Mouse (Mus musculus): ENCODE data around the gene Catsper2. TPM values are rescaled to one million over a fixed set of nuclear protein-coding genes. Genes with fewer than 3 reads are reported as not detected.

Gene Catsper2
- total and polyA plus RNA-seq, 3 experiments: 3.4 to 4.2 (median 3.8) TPM

- intact Hi-C loops (cut with DNase I): no loop called here
- Histone ChIP-seq H3K4me3 (no peak within 1 kb of the TSS), H3K27me3 (ENCODE audit: control insufficient read depth, insufficient read depth, low read length) (no peaks in the 10 kb centered on the region), H3K79me2 (replicated peaks; ENCODE audit: control insufficient read depth, insufficient read depth, low read length) (peaks cover 4% of the 10 kb centered on the region), H3K27ac (peak within 1 kb of the TSS; percentile 60), H3K4me1 (ENCODE audit: control insufficient read depth, insufficient read depth, low read length) (peaks cover 6% of the 10 kb centered on the region), H3K36me3 (ENCODE audit: control insufficient read depth, insufficient read depth, low read length) (peaks cover 26% of the 10 kb centered on the region), H3K9ac (ENCODE audit: low read depth, low read length) (no peak within 1 kb of the TSS)
- WGBS: 31% methylated on average over 4 of the region's 4 CpGs
- no peak for DNase-seq
- no peak for TF ChIP-seq CTCF (IDR thresholded peaks at IDR 0.05)
- no peak for TF ChIP-seq POLR2A (IDR thresholded peaks at IDR 0.05; ENCODE audit: insufficient read depth, low read depth, low read length)
- no peak for TF ChIP-seq EP300 (IDR thresholded peaks at IDR 0.05; ENCODE audit: insufficient read depth, low read depth, low read length)
These were observed 39.4 kb upstream of the Catsper2 start, which contains the start of gene Hypk for GRCm38 (mm10) chr2:121452990-121453389. Gene Hypk (plus strand): TSS chr2:121453290.

GRCm38 (mm10) chr2:121452361-121452760, 38.8 kb upstream of the Catsper2 start:
- no peak for DNase-seq
- intact Hi-C loops (cut with DNase I): no loop called here
- Histone ChIP-seq H3K36me3 (ENCODE audit: control insufficient read depth, insufficient read depth, low read length) (peaks cover 21% of the 10 kb centered on the region), H3K9ac (ENCODE audit: low read depth, low read length) (no peak overlapping the region), H3K79me2 (replicated peaks; ENCODE audit: control insufficient read depth, insufficient read depth, low read length) (peaks cover 4% of the 10 kb centered on the region), H3K4me3 (no peak overlapping the region), H3K4me1 (ENCODE audit: control insufficient read depth, insufficient read depth, low read length) (peaks cover 6% of the 10 kb centered on the region), H3K27me3 (ENCODE audit: control insufficient read depth, insufficient read depth, low read length) (no peaks in the 10 kb centered on the region), H3K27ac (peak overlapping the region; percentile 60; the same call in 1 of the 2 replicates)
- TF ChIP-seq EP300 (IDR thresholded peaks at IDR 0.05; ENCODE audit: insufficient read depth, low read depth, low read length): no peak
- TF ChIP-seq POLR2A (IDR thresholded peaks at IDR 0.05; ENCODE audit: insufficient read depth, low read depth, low read length): no peak
- no peak for TF ChIP-seq CTCF (IDR thresholded peaks at IDR 0.05)
- 42% methylated on average over 4 of the region's 4 CpGs for WGBS

DNA sequence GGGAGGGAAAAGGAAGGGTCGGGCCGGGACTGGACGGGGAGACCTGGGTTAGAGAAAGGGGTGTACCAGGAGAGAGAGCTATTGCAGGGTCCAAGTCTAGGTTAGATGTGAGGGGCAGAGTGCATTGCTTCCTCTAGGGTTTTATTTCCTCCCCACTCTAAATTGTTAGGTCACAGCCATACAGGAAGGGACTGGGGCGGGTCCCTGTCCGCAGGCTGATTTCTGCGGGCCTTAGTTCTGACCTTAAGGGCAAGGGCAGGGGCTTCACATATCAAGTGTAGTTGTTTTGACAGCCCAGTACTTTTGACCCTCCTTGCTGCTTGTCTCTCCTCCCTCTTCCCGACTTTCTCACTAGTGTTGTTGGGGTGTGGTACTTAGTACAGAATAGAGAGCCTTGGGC, 36.5 kb upstream of the Catsper2 start:
- Histone ChIP-seq H3K4me3 (peak overlapping the region; percentile 100), H3K27ac (peak overlapping the region; percentile 99), H3K36me3 (ENCODE audit: control insufficient read depth, insufficient read depth, low read length) (peaks cover 21% of the 10 kb centered on the region), H3K79me2 (replicated peaks; ENCODE audit: control insufficient read depth, insufficient read depth, low read length) (peaks cover 4% of the 10 kb centered on the region), H3K9ac (ENCODE audit: low read depth, low read length) (peak overlapping the region; percentile 97), H3K4me1 (ENCODE audit: control insufficient read depth, insufficient read depth, low read length) (peaks cover 6% of the 10 kb centered on the region), H3K27me3 (ENCODE audit: control insufficient read depth, insufficient read depth, low read length) (no peaks in the 10 kb centered on the region)
- no peak for TF ChIP-seq EP300 (IDR thresholded peaks at IDR 0.05; ENCODE audit: insufficient read depth, low read depth, low read length)
- TF ChIP-seq CTCF (IDR thresholded peaks at IDR 0.05): peak; percentile 34
- intact Hi-C loops (cut with DNase I): no loop called here
- whole genome bisulfite sequencing: 0% methylated on average over 7 of the region's 7 CpGs
- peak in 1 of 2 experiments; percentile 46 for DNase-seq

GRCm38 (mm10) chr2:121449545-121450011, 36.0 kb upstream of the Catsper2 start:
- under 1% methylated on average over 54 of the region's 54 CpGs for WGBS
- Histone ChIP-seq H3K79me2 (replicated peaks; ENCODE audit: control insufficient read depth, insufficient read depth, low read length) (peaks cover 4% of the 10 kb centered on the region), H3K27me3 (ENCODE audit: control insufficient read depth, insufficient read depth, low read length) (no peaks in the 10 kb centered on the region), H3K36me3 (ENCODE audit: control insufficient read depth, insufficient read depth, low read length) (peaks cover 21% of the 10 kb centered on the region), H3K9ac (ENCODE audit: low read depth, low read length) (peak overlapping the region; percentile 97), H3K4me1 (ENCODE audit: control insufficient read depth, insufficient read depth, low read length) (peaks cover 6% of the 10 kb centered on the region), H3K27ac (peak overlapping the region; percentile 99), H3K4me3 (peak overlapping the region; percentile 100)
- no peak for TF ChIP-seq CTCF (IDR thresholded peaks at IDR 0.05)
- TF ChIP-seq POLR2A (IDR thresholded peaks at IDR 0.05; ENCODE audit: insufficient read depth, low read depth, low read length): no peak
- no peak for TF ChIP-seq EP300 (IDR thresholded peaks at IDR 0.05; ENCODE audit: insufficient read depth, low read depth, low read length)
- DNase-seq: no peak
- intact Hi-C loops (cut with DNase I): loop anchor here (2.0 kb wide), 1 partner anchor 37 kb away; the partner anchor contains the start of genes Catsper2 and Pdia3

DNA sequence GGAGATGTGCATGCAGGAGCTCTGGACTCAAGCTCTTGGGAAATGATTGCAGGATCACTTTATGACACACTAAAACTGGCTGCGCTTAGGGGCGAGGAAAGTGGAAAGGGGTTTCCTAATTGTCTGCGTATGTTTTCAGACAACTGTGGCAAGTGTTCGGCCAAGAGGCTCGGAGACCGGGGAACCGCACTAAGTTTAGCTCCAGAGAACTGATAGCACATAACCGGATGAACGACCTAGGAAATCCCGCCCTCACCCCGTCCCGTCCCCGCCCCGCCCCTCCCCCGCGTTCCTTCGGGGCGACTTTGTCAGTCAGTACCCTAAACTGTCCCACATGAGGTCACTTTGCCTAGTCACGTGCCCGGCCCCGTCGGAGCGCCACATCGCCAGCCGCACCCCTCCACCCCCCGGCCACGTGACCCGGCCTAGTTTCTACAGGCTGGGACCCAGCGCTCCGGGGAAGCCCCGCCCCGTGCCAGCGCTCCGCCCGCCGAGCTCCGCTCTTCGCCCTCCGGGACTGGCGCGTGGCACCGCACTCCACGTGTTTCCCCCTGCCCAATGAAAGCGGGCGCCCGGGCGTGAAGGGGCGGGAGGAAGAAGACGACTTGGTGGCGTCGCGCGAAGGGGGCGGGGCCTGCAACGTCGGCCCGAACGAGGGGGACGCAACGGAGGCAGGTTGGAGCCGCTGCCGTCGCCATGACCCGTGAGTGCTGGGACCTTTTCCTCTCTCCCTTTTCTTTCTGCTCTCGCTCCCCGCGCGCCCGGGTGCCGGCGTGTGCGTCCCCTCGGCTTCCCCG, 35.3 kb upstream of the Catsper2 start, which contains the start of gene Serf2:
Gene Serf2, plus strand, starts transcription at position 457 of the 797 bp plus-strand sequence.
- Histone ChIP-seq H3K9ac (ENCODE audit: low read depth, low read length) (peak within 1 kb of the TSS; percentile 97), H3K27me3 (ENCODE audit: control insufficient read depth, insufficient read depth, low read length) (no peaks in the 10 kb centered on the region), H3K4me3 (peak within 1 kb of the TSS; percentile 100), H3K27ac (peak within 1 kb of the TSS; percentile 99), H3K4me1 (ENCODE audit: control insufficient read depth, insufficient read depth, low read length) (peaks cover 5% of the 10 kb centered on the region), H3K79me2 (replicated peaks; ENCODE audit: control insufficient read depth, insufficient read depth, low read length) (peaks cover 4% of the 10 kb centered on the region), H3K36me3 (ENCODE audit: control insufficient read depth, insufficient read depth, low read length) (peaks cover 21% of the 10 kb centered on the region)
- no peak for TF ChIP-seq CTCF (IDR thresholded peaks at IDR 0.05)
- TF ChIP-seq POLR2A (IDR thresholded peaks at IDR 0.05; ENCODE audit: insufficient read depth, low read depth, low read length): peak; percentile 98
- TF ChIP-seq EP300 (IDR thresholded peaks at IDR 0.05; ENCODE audit: insufficient read depth, low read depth, low read length): peak; percentile 61; the same call in 1 of the 2 replicates
- intact Hi-C loops (cut with DNase I): loop anchor here (2.0 kb wide), 1 partner anchor 36 kb away; the partner anchor contains the start of genes Catsper2 and Pdia3
- under 1% methylated on average over 70 of the region's 74 CpGs for WGBS
- DNase-seq: peak; percentile 99 to 100
